Mouse (Mus musculus): ENCODE results near the gene Mthfd1l. TPM values are rescaled to one million over a fixed set of nuclear protein-coding genes. Genes with fewer than 3 reads are reported as not detected.

The Mthfd1l gene
- polyA plus RNA-seq, 1 experiment: 2.2 TPM

GRCm38 (mm10) chr10:3975898-3976622 is 3.1 kb downstream of the Mthfd1l start:
- no peak for DNase-seq (ENCODE audit: low read depth, low spot score)
- 22% methylated on average over 6 of the region's 6 CpGs for WGBS

DNA sequence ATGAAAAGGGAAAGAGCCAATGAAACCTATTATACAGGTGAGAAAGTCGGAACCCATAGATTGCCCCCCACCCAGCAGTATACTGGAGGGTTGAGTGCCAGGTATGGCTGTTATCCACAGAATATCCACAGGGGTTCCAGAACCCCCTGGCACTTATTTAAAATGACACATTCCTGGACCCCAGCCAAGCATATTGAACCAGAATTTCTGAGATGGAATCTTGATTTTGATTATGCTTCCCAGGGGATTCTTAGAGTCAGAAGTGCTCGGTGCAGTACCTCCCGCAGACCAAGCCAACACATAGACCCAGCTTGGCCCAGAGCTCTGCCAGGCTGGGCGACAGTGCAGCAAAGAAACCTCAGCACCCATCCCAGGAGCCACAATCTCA is 3.7 kb downstream of the Mthfd1l start:
- no peak for DNase-seq (ENCODE audit: low read depth, low spot score)
- 62% methylated on average over 4 of the region's 4 CpGs for WGBS

GRCm38 (mm10) chr10:3978326-3978725 is 5.4 kb downstream of the Mthfd1l start:
- no peak for DNase-seq (ENCODE audit: low read depth, low spot score)
- WGBS: 27% methylated on average over 3 of the region's 3 CpGs

- no peak for DNase-seq (ENCODE audit: low read depth, low spot score)
- 41% methylated on average over 5 of the region's 5 CpGs for WGBS
These were observed 6.0 kb downstream of the Mthfd1l start for GRCm38 (mm10) chr10:3978792-3979488.

- no peak for DNase-seq (ENCODE audit: low read depth, low spot score)
- 92% methylated on average over 4 of the region's 4 CpGs for WGBS
These were observed 7.3 kb downstream of the Mthfd1l start for GRCm38 (mm10) chr10:3980231-3980630.

DNA sequence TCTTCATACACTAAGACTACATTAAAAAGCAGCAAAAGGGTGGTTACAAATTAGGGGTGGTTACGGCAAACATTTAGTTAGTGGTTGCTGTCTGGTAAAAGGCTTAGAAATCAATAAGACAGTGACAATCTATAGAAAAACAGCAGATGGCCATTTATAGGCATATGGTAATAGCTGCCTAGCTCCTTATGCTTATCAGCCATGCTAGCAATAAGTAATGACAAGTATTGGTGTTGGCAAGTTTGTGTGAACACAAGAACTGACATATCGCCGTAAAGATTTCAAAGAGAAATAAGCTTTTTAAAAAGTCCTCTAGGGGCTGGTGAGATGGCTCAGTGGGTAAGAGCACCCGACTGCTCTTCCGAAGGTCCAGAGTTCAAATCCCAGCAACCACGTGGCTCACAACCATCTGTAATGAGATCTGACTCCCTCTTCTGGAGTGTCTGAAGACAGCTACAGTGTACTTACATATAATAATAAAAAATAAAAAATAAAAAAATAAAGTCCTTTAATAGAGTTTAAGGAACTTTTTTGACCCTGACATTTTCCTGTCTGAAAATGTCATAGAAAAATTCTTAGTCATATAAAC is 17.5 kb downstream of the Mthfd1l start:
- no peak for DNase-seq (ENCODE audit: low read depth, low spot score)
- WGBS: 79% methylated on average over 6 of the region's 6 CpGs

- no peak for DNase-seq (ENCODE audit: low read depth, low spot score)
- WGBS: 70% methylated on average over 8 of the region's 8 CpGs
These were observed 20.6 kb downstream of the Mthfd1l start for GRCm38 (mm10) chr10:3993365-3994102.

DNA sequence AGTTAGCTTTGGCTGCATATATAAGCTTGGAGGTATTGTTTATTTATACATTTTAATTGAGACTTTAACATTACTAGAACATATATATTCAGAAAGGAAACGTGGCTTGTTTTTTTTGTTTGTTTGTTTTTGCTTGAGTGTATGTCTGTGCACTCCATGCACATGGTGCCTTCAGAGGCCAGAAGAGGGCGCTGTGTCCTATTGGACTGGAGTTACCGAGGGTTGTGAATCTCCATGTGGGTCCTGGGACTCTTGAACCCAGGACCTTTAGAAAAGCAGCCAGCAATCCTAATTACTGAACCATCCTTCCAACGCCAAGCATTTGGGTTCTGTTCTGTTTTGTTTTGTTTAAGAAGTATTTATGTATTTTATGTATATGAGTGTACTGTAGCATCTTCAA is 22.4 kb downstream of the Mthfd1l start:
- WGBS: 86% methylated on average over 4 of the region's 4 CpGs
- DNase-seq (ENCODE audit: low read depth, low spot score): no peak

DNA sequence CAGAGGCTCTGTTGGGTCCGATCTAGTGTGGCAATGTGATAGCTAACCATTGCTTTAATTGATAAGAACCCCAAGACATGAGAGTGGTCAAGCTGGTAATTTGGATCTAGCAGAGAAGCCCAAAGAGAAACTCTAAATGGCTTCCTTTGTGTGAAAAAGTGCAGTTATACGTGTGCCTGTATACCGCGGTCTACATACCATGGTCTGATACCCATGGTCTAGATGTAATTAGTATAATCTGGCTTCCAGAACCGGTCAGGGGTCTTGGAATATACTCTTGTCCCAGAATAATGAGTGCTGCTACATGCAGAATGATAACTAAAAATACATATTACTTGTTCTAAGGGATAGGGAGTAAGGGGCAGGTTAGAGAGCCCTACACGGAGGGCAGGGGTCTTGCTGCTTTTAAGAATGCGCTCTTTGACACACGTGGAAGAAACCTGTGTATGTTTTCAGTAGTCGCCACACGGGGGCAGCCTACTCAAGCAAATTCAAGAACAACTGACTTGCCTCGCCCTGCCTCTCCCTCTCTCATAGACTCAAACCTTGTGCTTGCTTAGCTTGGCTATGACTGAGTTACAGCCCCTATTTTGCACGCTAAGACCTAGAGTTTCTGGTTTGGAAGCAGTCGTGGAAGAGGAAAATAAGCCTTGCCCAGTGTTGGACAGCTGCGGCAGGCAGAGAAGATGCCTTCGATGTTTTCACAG is 23.4 kb downstream of the Mthfd1l start:
- 44% methylated on average over 15 of the region's 15 CpGs for WGBS
- no peak for DNase-seq (ENCODE audit: low read depth, low spot score)

DNA sequence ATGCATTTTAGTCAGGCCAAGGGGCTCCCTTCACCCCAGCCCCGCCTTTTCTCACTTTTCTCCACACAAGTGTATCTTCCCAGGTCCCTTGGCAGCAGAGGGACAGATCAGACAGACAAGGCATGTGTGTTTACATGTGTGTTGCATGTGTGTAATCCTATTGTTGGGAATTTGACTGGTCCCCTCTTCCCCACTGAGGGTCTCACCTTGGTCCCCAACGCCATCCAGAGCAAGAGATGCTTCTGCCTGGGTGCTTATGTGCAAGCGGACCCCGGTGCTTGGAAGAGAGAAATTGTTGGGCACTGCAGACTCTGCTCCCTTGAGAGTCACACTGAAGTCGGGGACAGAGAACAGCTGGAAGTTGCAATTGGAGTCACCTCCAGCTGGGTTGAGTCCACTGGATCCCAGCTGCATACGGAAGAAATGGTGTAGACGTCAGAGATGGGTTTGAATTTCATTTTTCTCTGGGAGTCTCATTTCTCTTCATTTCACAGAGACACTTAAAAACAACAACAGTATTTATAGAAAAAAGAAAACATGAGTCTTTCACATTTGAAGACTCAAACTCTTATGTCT is 25.0 kb downstream of the Mthfd1l start:
- no peak for DNase-seq (ENCODE audit: low read depth, low spot score)
- 88% methylated on average over 7 of the region's 7 CpGs for WGBS

GRCm38 (mm10) chr10:4002711-4003110 is 29.8 kb downstream of the Mthfd1l start:
- no peak for DNase-seq (ENCODE audit: low read depth, low spot score)
- 74% methylated on average over 5 of the region's 5 CpGs for WGBS

GRCm38 (mm10) chr10:4005191-4005590 is 32.3 kb downstream of the Mthfd1l start:
- WGBS: 84% methylated on average over 7 of the region's 7 CpGs
- DNase-seq (ENCODE audit: low read depth, low spot score): no peak

- 46% methylated on average over 7 of the region's 7 CpGs for WGBS
These were observed 33.5 kb downstream of the Mthfd1l start for GRCm38 (mm10) chr10:4006296-4007015.

DNA sequence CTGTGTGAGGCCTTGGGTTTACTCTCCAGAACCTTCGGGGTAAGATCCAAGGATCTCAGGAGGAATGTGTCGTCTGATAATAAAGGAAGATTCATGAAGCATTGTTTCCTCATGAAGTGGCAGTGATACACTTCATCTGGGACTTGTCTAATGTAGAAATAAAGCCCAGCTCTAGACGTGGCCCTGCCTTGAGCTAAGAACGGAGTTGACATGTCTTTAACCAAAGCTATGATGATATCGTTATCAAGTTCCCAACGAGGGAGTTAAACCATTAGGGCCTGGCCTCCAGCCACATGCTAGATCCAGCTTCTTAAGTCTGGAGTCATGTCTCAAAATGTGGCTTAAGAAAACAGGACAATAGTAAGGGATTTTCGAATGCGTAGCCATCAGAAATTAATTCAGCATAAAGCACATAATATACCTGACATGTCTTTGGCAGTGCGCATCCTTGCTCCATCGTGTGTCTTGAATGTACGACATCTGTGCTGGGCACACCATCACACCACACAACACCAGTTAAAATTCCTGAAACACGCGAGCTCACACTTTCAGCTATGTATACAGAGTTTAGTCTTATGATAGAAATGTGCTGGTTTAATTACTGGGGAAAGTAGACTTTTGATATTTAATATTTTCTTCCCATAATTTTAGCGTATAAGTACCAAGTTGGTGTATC is 49.8 kb downstream of the Mthfd1l start:
- 87% methylated on average over 14 of the region's 14 CpGs for WGBS
- DNase-seq (ENCODE audit: low read depth, low spot score): no peak

More at GRCm38 (mm10) chr10:4006296-4007015, 33.5 kb downstream of the Mthfd1l start:
- no peak for DNase-seq (ENCODE audit: low read depth, low spot score)

DNA sequence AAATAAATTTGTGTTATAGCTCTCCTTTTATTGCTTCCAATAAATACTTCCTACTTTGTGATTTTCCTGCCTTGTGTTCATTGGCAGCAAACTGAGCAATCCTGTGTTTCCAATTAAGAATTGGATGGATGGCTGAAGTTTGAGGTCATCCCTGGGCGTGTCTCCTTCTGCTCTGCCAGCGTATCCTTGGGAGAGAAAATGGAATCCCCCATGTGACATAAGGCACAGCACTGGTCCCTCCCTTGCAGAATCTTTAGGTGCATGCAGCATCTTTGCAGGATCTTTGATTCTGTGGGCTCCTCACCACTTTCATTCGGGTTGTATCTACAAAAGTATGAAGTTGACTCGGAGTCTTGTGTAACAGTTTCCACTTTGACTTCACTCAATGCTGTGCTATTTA is 53.7 kb downstream of the Mthfd1l start:
- no peak for DNase-seq (ENCODE audit: low read depth, low spot score)
- WGBS: 75% methylated on average over 4 of the region's 4 CpGs

GRCm38 (mm10) chr10:4027466-4027865 is 54.5 kb downstream of the Mthfd1l start:
- WGBS: 19% methylated on average over 4 of the region's 4 CpGs
- no peak for DNase-seq (ENCODE audit: low read depth, low spot score)

GRCm38 (mm10) chr10:4028851-4029442 is 56.0 kb downstream of the Mthfd1l start:
- WGBS: 76% methylated on average over 15 of the region's 15 CpGs
- DNase-seq (ENCODE audit: low read depth, low spot score): no peak

DNA sequence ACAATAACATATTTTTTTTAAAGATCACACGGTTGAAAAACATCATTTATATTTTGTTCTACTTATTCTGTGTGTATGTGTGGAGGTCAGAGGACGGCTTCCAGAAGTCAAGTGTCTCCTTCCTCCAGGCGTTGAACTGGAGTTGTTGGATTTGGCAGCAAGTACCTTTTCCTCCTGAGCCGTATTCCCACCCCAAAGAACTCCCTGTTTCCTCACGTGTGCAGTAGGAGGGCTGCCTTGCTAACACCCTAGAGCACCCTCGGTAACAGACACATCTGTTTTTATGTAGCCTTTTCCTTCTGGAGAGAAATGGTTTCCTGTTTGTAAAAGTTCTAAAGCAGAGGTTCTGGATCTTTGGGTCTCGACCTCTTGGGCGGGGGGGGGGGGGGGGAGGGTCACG is 60.8 kb downstream of the Mthfd1l start:
- no peak for DNase-seq (ENCODE audit: low read depth, low spot score)
- WGBS: 75% methylated on average over 9 of the region's 9 CpGs
